Comparison of ENCODE assay signal across 22 mouse cellular contexts in genomic region chr2:166597763-166598162, GRCm38 (mm10).
A peak's percentile ranks its signal among the peaks of the same experiment; 100 is the strongest.
DNase-seq lines count a peak whose midpoint lies in the region; ATAC-seq and TF ChIP-seq lines count a peak whose summit lies in the region.
"Had no signal": no experiment of that assay in that cellular context is flagged by ENCODE, and none has a peak within 500 bp of the region (broad histone marks: within the 10 kb centered on the region; RNA-seq: fewer than 3 reads in every experiment).

No protein-coding gene starts in this region.

- TF ChIP-seq CTCF in gastrocnemius, adult 2 months (IDR thresholded peaks at IDR 0.05): no peak

- no peak overlapping the region for H3K9ac ChIP-seq in neural tube, embryonic 13.5 days
- H3K9ac ChIP-seq in limb, embryonic 13.5 days: no peak overlapping the region
- H3K9ac ChIP-seq: embryonic facial prominence, embryonic 12.5 days; forebrain, embryonic 15.5 days; heart, embryonic 12.5 days; hindbrain, embryonic 12.5 days had no signal

- 83% methylated on average over 6 of the region's 6 CpGs for WGBS in neural tube, embryonic 13.5 days
- WGBS in limb, embryonic 13.5 days: 63% methylated on average over 6 of the region's 6 CpGs

- ATAC-seq in neural tube, embryonic 13.5 days (ENCODE audit: low read depth): no peak
- no peak for ATAC-seq in limb, embryonic 13.5 days (ENCODE audit: low FRiP score, low read depth)
- ATAC-seq: forebrain, embryonic 15.5 days; Patski had no signal

- no peaks in the 10 kb centered on the region for H3K27me3 ChIP-seq in neural tube, embryonic 13.5 days
- H3K27me3 ChIP-seq in limb, embryonic 13.5 days: no peaks in the 10 kb centered on the region
- H3K27me3 ChIP-seq: CH12.LX; embryonic facial prominence, embryonic 12.5 days; forebrain, embryonic 15.5 days; heart, embryonic 12.5 days; hindbrain, embryonic 12.5 days; Patski had no signal

- no peak overlapping the region for H3K4me2 ChIP-seq in neural tube, embryonic 13.5 days
- H3K4me2 ChIP-seq in limb, embryonic 13.5 days (replicated peaks): no peak overlapping the region
- H3K4me2 ChIP-seq: embryonic facial prominence, embryonic 12.5 days; forebrain, embryonic 15.5 days; heart, embryonic 12.5 days; hindbrain, embryonic 12.5 days had no signal

- H3K4me1 ChIP-seq in neural tube, embryonic 13.5 days (replicated peaks): peaks cover 6% of the 10 kb centered on the region; the same call in 1 of the 2 replicates
- peaks cover 25% of the 10 kb centered on the region for H3K4me1 ChIP-seq in limb, embryonic 13.5 days
- H3K4me1 ChIP-seq: forebrain, embryonic 15.5 days had no signal

- DNase-seq in gastrocnemius, adult 2 months: peak; percentile 68
- no peak for DNase-seq in gastrocnemius, adult 18-20 months (ENCODE audit: low spot score)
- DNase-seq in neural tube, embryonic 10.5 days (ENCODE audit: extremely low spot score, low spot score): no peak
- DNase-seq in cerebellum, postnatal 4 days (ENCODE audit: low spot score in 2 of 2): no peak
- DNase-seq in thymus, postnatal 14 days: no peak
- DNase-seq: B cell, adult 2 months; cerebellum, adult 18-20 months; cerebellum, postnatal 14 days; heart, postnatal 10 days; kidney, adult 11 months; kidney, postnatal 4 days; lung, postnatal 4 days; thymus, postnatal 36 days had no signal

- no peaks in the 10 kb centered on the region for H3K9me3 ChIP-seq in neural tube, embryonic 13.5 days
- no peaks in the 10 kb centered on the region for H3K9me3 ChIP-seq in limb, embryonic 13.5 days
- H3K9me3 ChIP-seq: embryonic facial prominence, embryonic 12.5 days; forebrain, embryonic 15.5 days; heart, embryonic 12.5 days; hindbrain, embryonic 12.5 days had no signal

- intact Hi-C loops in gastrocnemius, adult 2 months (cut with DNase I): no loop called here

- peak overlapping the region; percentile 79 for H3K27ac ChIP-seq in gastrocnemius, adult 2 months
- H3K27ac ChIP-seq in neural tube, embryonic 13.5 days (replicated peaks): 0 out of 2 replicates have a peak overlapping the region, but pooled peaks have one; percentile 9
- H3K27ac ChIP-seq in limb, embryonic 13.5 days: peak overlapping the region; percentile 52; the same call in 1 of the 2 replicates
- H3K27ac ChIP-seq: embryonic facial prominence, embryonic 12.5 days; forebrain, embryonic 15.5 days; hindbrain, embryonic 12.5 days had no signal

- H3K36me3 ChIP-seq in neural tube, embryonic 13.5 days: peaks cover 35% of the 10 kb centered on the region
- H3K36me3 ChIP-seq in limb, embryonic 13.5 days: peaks cover 39% of the 10 kb centered on the region
- H3K36me3 ChIP-seq: G1E had no signal

- no peak overlapping the region for H3K4me3 ChIP-seq in gastrocnemius, adult 2 months
- H3K4me3 ChIP-seq in neural tube, embryonic 13.5 days: no peak overlapping the region
- H3K4me3 ChIP-seq in limb, embryonic 13.5 days: no peak overlapping the region
- H3K4me3 ChIP-seq: embryonic facial prominence, embryonic 12.5 days; forebrain, embryonic 15.5 days; heart, embryonic 12.5 days; hindbrain, embryonic 12.5 days had no signal

Comparison
In these comparisons a context has a peak if more than half of its experiments do, and no peak if none do; other contexts are left out.
1. H3K27ac ChIP-seq: peak in every context shown above with its lines; median percentile 79 in gastrocnemius, adult 2 months; 52 in limb, embryonic 13.5 days; 9 in neural tube, embryonic 13.5 days.